Mouse (Mus musculus): Measurements from ENCODE around the gene Sfxn3.

Sfxn3 gene

DNA sequence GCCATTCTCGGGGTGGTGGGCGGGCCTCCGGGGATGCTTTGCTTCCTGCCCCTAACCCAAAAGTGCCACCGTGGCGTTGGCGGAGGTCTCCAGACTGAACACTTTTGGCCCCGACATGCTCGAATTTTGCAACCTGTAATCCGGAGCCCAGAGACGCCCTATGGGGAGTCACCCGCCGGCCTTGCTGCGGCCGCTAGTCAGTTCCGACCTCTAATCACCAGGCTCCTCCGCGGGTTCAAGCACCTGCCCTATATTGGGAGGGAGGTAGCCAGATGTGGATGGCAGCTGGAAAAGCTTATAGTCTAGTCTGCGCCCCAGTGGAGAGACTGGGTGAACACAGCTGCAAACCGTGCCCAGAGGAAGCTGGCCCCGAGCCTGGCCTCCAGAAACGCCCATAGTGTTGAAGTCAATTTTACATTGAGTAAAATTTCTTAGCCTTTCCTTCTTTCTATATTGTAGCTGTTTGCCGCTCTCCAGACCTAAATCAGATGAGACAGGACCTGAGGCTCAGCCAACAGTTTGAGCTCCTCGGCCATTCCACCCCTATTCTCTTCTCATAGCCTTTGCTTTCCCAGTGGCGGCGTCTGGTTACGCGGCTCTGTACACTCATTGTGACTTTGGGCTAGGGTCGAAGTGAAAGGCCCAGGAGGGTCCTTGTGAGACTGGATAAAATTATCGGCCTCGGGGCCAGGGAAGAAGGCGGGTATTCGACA is 28.2 kb downstream of the Sfxn3 start:
- no peak for DNase-seq (ENCODE audit: low spot score in 2 of 2)

DNA sequence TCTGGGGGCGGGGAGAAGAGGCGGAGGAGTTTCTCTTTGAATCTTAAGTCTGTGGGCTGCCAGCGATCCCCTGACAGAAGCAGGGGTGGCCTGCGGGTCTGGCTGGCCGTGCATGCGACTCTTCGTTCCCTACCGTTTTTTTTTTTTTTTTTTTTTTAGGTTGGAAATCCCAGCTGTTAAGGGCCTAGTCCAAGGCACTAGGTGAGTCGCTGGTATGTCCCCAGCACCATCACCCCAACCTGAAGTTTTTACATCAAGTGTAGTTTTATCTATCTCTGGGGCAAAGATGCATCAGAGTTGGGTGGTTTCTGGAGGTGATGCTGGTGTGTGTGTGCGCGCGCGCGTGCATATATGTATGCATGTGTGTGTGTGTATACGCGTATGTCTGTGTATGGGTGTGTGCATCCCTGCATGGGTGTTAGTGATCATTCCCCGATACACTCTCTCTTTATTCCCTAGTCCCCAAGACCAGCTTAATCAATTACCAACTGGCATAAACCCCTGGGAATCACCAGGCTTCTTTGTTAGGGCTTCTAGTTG is 28.8 kb downstream of the Sfxn3 start:
- no peak for DNase-seq (ENCODE audit: low spot score in 2 of 2)

GRCm38 (mm10) chr19:45076586-45077510 is 29.5 kb downstream of the Sfxn3 start:
- no peak for DNase-seq (ENCODE audit: low spot score in 2 of 2)

DNA sequence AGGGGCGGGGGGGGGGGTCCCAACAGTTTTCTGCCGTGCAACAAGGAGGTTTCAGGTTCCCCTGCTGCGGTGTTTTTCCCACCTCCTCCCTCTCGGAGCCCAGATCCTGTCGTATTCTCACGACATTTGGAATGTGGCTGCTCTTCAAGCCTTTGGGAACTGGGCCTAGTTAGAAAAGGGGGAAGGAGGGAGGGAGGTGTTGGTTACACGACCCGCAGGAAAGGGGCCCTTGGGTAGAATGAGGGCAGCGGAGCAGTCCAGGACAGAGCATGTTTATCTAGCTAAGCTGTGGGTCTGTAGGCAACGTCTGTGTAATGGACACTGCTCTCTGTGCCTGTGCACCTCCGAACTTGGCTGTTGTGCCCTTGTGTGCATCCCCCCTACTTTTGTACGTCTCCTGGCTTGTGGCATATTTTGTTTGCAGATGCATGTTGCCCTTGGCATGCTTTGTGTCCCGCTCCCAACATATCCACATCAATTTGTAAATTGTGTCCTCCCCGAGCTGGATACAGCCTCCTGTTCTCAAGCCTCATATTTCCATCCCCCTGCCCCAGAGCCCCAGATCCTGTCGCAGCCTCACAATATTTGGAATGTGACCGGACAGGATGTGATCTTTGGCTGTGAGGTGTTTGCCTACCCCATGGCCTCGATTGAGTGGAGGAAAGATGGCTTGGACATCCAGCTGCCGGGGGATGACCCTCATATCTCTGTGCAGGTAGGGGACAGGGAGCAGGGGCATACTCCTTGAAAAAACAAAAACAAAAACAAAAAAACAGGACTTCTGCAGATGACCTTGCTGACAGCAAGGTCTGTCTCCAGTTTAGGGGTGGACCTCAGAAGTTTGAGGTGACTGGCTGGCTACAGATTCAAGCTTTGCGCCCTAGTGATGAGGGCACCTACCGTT is 30.7 kb downstream of the Sfxn3 start:
- no peak for DNase-seq (ENCODE audit: low spot score in 2 of 2)

DNA sequence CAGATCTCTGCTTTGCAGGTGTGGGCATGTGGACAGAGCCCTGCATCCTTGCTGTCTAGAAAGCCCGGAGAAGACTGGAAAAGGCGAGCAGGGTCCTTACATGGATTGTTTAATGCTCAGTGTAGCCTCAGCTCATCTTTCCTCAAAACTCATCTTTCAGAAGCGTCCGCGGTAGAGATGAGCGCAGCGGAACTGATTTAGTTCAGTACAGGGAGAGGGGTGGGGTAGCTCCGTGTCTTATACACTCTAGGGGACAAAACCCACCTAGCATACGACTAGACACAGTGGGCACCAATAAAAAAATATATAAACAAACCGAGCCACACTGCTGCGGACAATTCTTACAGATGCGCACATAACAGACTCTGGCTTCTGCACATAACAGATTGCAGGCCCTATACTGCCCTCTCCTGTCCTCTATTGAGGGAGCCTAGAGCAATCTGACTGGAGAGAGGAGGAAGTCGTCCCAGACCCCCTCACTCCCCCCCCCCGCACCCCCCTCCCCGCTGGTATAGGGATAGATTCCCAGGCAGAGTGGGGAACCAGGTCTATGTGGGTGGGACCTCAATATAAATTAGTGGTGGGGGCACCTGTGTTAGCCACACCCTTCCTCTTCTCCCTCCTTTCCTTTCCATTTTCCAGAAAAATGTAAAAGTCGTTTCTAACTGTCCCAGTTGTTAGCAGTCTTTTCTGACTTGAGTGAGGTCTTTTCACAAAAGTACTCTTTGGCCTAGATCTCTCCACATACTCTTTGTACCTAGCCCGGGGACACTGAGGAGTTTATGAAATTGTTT is 31.9 kb downstream of the Sfxn3 start:
- no peak for DNase-seq (ENCODE audit: low spot score in 2 of 2)

DNA sequence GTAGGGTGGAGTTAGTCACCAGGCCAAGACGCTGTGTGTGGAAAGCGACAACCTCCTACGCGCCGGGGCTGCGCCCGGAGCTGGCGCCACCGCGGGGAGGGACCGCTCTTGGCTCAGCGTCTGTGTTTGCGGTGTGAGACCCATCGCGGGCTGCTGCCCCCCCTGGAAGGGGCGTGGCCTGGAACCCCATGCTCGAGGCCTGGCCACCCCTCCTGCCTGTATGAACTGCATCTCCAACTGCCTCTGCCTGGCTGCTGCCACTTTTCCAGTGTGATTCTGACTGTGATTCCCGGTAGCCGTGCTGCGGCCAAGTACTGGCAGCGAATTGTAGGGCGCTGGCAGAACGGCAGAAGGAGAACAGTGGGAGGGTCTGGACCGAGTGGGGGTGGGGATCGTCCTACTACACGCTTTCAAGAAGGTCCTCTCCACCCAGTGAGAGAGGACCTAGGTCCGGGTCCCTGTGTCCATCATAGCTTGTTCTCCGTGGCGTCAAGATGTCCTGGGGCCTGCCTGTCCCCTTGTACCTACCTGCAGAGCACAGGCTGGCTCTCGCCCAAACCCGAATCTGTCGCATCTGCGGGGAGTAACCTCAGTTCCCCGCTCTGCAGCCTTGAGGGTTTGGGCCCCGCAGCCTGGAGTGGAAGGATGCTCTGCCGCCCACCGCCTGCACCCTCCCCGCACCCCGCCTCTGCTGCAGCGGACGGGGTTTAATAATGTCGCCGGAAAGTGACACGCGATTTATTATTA is 32.6 kb downstream of the Sfxn3 start:
- DNase-seq (ENCODE audit: low spot score in 2 of 2) = peak in 1 of 2 experiments; percentile 43

GRCm38 (mm10) chr19:45080711-45081110 is 33.4 kb downstream of the Sfxn3 start:
- no peak for DNase-seq (ENCODE audit: low spot score in 2 of 2)

GRCm38 (mm10) chr19:45081279-45081678 is 34.0 kb downstream of the Sfxn3 start:
- DNase-seq (ENCODE audit: low spot score in 2 of 2) = peak; percentile 67 to 68

DNA sequence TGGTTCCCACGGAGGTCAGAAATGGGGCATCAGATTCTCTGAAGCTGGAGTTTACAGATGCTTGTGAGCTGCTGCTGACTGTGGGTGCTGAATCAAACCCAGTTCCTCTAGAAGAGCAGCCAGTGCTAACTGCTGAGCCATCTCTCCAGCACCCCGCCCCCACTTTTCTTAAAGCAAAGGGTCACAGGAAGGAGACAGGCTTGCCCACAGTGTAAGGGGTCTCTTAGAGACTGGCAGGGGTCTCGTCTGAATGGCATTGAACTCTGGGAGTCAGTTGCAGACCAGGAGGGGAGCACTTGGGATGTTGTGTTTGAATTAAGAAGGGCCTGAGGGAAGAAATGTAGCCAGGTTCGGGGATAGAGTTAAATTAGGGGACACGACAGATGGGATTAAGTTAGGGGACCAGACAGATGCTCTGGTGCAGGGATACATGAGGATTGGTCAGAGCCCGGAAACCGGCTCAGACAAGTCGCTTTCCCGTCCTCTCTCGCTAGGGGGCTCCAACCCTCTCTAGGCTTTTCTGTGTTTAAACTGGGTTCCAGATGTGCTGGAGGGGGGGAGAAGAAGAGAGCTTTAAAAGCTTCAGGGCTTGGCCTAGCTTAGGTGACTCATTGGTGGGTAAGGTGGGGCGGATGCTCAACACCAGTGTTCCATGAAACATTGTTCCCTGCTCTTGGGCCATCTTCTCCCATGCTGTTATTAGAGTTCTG is 34.7 kb downstream of the Sfxn3 start:
- no peak for DNase-seq (ENCODE audit: low spot score in 2 of 2)

DNA sequence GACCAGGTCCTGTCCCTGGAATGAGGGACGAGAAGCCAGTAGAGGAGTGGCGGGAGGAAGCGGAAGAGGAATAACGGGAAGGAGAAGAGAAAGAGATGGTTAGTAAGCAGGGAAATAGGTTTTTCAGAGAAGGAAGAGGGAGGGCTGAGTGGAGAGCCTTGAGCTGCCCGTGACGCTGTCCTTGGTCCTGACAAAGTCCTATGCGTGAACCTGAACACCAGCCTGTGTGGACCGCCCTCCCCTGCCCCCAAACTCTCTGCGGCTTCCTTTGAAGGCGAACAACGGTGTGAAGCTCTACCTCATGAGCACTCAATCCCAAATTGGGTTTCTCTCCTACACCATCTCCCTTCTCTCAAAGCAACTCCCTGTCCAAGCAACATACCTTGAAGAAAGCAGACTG is 50.6 kb downstream of the Sfxn3 start:
- DNase-seq (ENCODE audit: low spot score in 2 of 2) = no peak

- DNase-seq (ENCODE audit: low spot score in 2 of 2) = no peak
Measured at GRCm38 (mm10) chr19:45100486-45101270, 53.4 kb downstream of the Sfxn3 start.

GRCm38 (mm10) chr19:45105591-45105990 is 58.3 kb downstream of the Sfxn3 start:
- no peak for DNase-seq (ENCODE audit: low spot score in 2 of 2)

Data from frontal cortex, postnatal 25 days (tissue).